Mouse (Mus musculus) cerebellum, postnatal 10 days (tissue): Measurements from ENCODE around the gene Cacna1b.

Source experiments
- DNase-seq, 2 experiments: peaks; one replicate each; pipeline ENCODE4 v3.0.0; 2021; ENCODE audit warnings: mixed read lengths in 2 of 2

Gene Cacna1b

GRCm38 (mm10) chr2:24717963-24718362 is 45.0 kb downstream of the Cacna1b start:
- DNase-seq: no peak

GRCm38 (mm10) chr2:24717461-24717860 is 45.5 kb downstream of the Cacna1b start:
- peak; percentile 34 to 39 for DNase-seq

- no peak for DNase-seq
These were observed 57.0 kb downstream of the Cacna1b start for GRCm38 (mm10) chr2:24705929-24706328.

- DNase-seq: no peak
These were observed 60.6 kb downstream of the Cacna1b start for GRCm38 (mm10) chr2:24702208-24702957.

- DNase-seq: no peak
These were observed 65.5 kb downstream of the Cacna1b start for GRCm38 (mm10) chr2:24697281-24697980.

- DNase-seq: no peak
These were observed 70.6 kb downstream of the Cacna1b start for GRCm38 (mm10) chr2:24692371-24692770.

GRCm38 (mm10) chr2:24690356-24690755 is 72.6 kb downstream of the Cacna1b start:
- no peak for DNase-seq

- DNase-seq: no peak
These were observed 77.6 kb downstream of the Cacna1b start for GRCm38 (mm10) chr2:24685347-24685746.

GRCm38 (mm10) chr2:24684796-24685195 is 78.2 kb downstream of the Cacna1b start:
- no peak for DNase-seq

- no peak for DNase-seq
These were observed 79.7 kb downstream of the Cacna1b start for GRCm38 (mm10) chr2:24683266-24683665.

- peak; percentile 73 to 80 for DNase-seq
These were observed 82.2 kb downstream of the Cacna1b start for GRCm38 (mm10) chr2:24680731-24681130.

GRCm38 (mm10) chr2:24680176-24680575 is 82.8 kb downstream of the Cacna1b start:
- DNase-seq: no peak

- DNase-seq: peak; percentile 79 to 80
These were observed 83.8 kb downstream of the Cacna1b start for GRCm38 (mm10) chr2:24679012-24679651.

GRCm38 (mm10) chr2:24678538-24678937 is 84.4 kb downstream of the Cacna1b start:
- DNase-seq: no peak

GRCm38 (mm10) chr2:24678110-24678509 is 84.8 kb downstream of the Cacna1b start:
- no peak for DNase-seq

GRCm38 (mm10) chr2:24677629-24678028 is 85.3 kb downstream of the Cacna1b start:
- DNase-seq: no peak

GRCm38 (mm10) chr2:24674432-24675006 is 88.4 kb downstream of the Cacna1b start:
- DNase-seq: peak in 1 of 2 experiments; percentile 48

GRCm38 (mm10) chr2:24668598-24668997 is 94.4 kb downstream of the Cacna1b start:
- DNase-seq: no peak

- peak; percentile 77 to 80 for DNase-seq
These were observed 98.2 kb downstream of the Cacna1b start for GRCm38 (mm10) chr2:24664678-24665257.

- DNase-seq: no peak
These were observed 103.7 kb downstream of the Cacna1b start for GRCm38 (mm10) chr2:24659150-24659775.

GRCm38 (mm10) chr2:24648503-24648902 is 114.4 kb downstream of the Cacna1b start:
- no peak for DNase-seq

GRCm38 (mm10) chr2:24646452-24647146 is 116.4 kb downstream of the Cacna1b start:
- no peak for DNase-seq
